Mouse (Mus musculus): ENCODE data around the gene Tnrc6a. TPM values are rescaled to one million over a fixed set of nuclear protein-coding genes. Genes with fewer than 3 reads are reported as not detected.

The Tnrc6a gene
- total RNA-seq, 2 experiments from 2014 or later, result 38.5 to 47.3 TPM

GRCm38 (mm10) chr7:123219781-123220632 lies 96.3 kb downstream of the Tnrc6a start:
- DNase-seq, result no peak
- intact Hi-C loops (cut with DNase I), result no loop called here

- no peak for DNase-seq
- intact Hi-C loops (cut with DNase I), result no loop called here
Measured at GRCm38 (mm10) chr7:123220633-123220942, 96.9 kb downstream of the Tnrc6a start.

GRCm38 (mm10) chr7:123224076-123224475 lies 100.4 kb downstream of the Tnrc6a start:
- intact Hi-C loops (cut with DNase I), result no loop called here
- DNase-seq, result no peak

- intact Hi-C loops (cut with DNase I), result no loop called here
- DNase-seq, result no peak
Measured at GRCm38 (mm10) chr7:123225159-123225558, 101.5 kb downstream of the Tnrc6a start.

GRCm38 (mm10) chr7:123235449-123235848 lies 111.8 kb downstream of the Tnrc6a start:
- peak; percentile 38 to 55 for DNase-seq
- intact Hi-C loops (cut with DNase I), result no loop called here

GRCm38 (mm10) chr7:123238621-123239020 lies 114.9 kb downstream of the Tnrc6a start:
- intact Hi-C loops (cut with DNase I), result no loop called here

GRCm38 (mm10) chr7:123240064-123240463 lies 116.4 kb downstream of the Tnrc6a start:
- intact Hi-C loops (cut with DNase I), result no loop called here
- DNase-seq, result no peak

More at GRCm38 (mm10) chr7:123238621-123239020, 114.9 kb downstream of the Tnrc6a start:
- DNase-seq, result no peak

- no peak for DNase-seq
- intact Hi-C loops (cut with DNase I), result no loop called here
Measured at GRCm38 (mm10) chr7:123242241-123242640, 118.6 kb downstream of the Tnrc6a start.

- intact Hi-C loops (cut with DNase I), result no loop called here
- no peak for DNase-seq
Measured at GRCm38 (mm10) chr7:123244833-123245232, 121.1 kb downstream of the Tnrc6a start.

Other genes starting within 250 kb of the Tnrc6a start
- 10 to 100 TPM; 45.6 to 51.7 TPM for gene Rbbp6, start 158.2 kb upstream of the Tnrc6a start, total RNA-seq (2021)
- not detected for gene Slc5a11, start 90.9 kb downstream of the Tnrc6a start, total RNA-seq (2021)
- 10 to 100 TPM; 27.6 to 29.5 TPM for gene Lcmt1, start 245.9 kb downstream of the Tnrc6a start, total RNA-seq (2021)
- 10 to 100 TPM; 22.4 to 24.2 TPM for gene Arhgap17, start 246.0 kb downstream of the Tnrc6a start, total RNA-seq (2021)